Mouse (Mus musculus) megakaryocyte, embryonic 14.5 days (primary cell): ENCODE data around the gene Cntfr. TPM values are rescaled to one million over a fixed set of nuclear protein-coding genes. Genes with fewer than 3 reads are reported as not detected.
A peak's percentile ranks its signal among the peaks of the same experiment; 100 is the strongest.

Experiments used
- H3K27me3 ChIP-seq: replicated peaks from 2 replicates; pipeline ENCODE3; 2012; ENCODE audit warnings: inconsistent platforms
- H3K36me3 ChIP-seq: replicated peaks from 2 replicates; pipeline ENCODE3; 2012; ENCODE audit warnings: low read length, inconsistent platforms, mixed read lengths
- H3K4me1 ChIP-seq: 2 replicates; pipeline ENCODE4 v1.6.1; 2012; ENCODE audit warnings: inconsistent platforms
- H3K4me3 ChIP-seq: replicated peaks from 2 replicates; pipeline ENCODE3; 2012; ENCODE audit warnings: moderate library complexity, mild to moderate bottlenecking, inconsistent platforms
- H3K9me3 ChIP-seq: 2 replicates; pipeline ENCODE4 v1.6.1; 2012; ENCODE audit warnings: inconsistent platforms
- FLI1 ChIP-seq: IDR thresholded peaks from 2 replicates; pipeline ENCODE4 v1.6.1; 2012; ENCODE audit warnings: low read length, inconsistent platforms, mixed read lengths
- GATA1 ChIP-seq: IDR thresholded peaks from 3 replicates; pipeline ENCODE4 v1.6.1; 2012; ENCODE audit warnings: mixed read lengths, low read length, inconsistent platforms, borderline replicate concordance
- polyA plus RNA-seq: library from polyadenylated mRNA; stranded (reverse); fragments of >175 nt; gene quantifications from 2 replicates; pipeline ENCODE4 v1.2.3, GENCODE M21; 2012; ENCODE audit warnings: low replicate concordance; ENCODE audit not compliant: insufficient read depth

The Cntfr gene
- polyA plus RNA-seq, 1 experiment: 3.6 TPM

GRCm38 (mm10) chr4:41676248-41677005, 20.5 kb downstream of the Cntfr start:
- Histone ChIP-seq H3K4me1 (no peaks in the 10 kb centered on the region), H3K36me3 (no peaks in the 10 kb centered on the region), H3K27me3 (peaks cover 90% of the 10 kb centered on the region), H3K9me3 (no peaks in the 10 kb centered on the region), H3K4me3 (peak overlapping the region; percentile 38)
- TF ChIP-seq FLI1 (no peak), GATA1 (no peak)

- Histone ChIP-seq H3K4me1 (no peaks in the 10 kb centered on the region), H3K4me3 (no peak overlapping the region), H3K27me3 (peaks cover 82% of the 10 kb centered on the region), H3K36me3 (no peaks in the 10 kb centered on the region), H3K9me3 (no peaks in the 10 kb centered on the region)
- TF ChIP-seq FLI1: no peak
Observed at GRCm38 (mm10) chr4:41673186-41673585, 23.7 kb downstream of the Cntfr start.

DNA sequence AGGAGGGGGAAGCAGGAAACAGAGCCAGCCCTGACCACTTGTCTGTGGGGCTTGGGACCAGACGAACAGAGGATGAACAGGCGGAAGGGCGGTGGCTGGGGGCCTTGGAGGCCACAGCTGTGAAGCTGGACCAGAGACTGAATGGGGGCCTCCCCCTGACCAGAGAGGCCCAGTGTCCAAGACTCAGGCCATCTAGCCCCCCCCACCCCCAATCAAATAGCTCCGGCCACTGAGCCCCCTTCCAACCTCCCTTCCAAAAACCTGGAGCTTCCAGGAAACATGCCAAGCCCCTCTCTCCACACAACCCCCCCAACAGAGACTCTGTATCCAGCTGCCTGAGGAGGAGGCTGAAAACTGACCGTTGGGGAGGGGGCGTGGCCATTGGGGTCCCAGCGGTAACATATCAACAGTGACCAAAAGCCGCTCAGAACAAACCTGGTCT, 24.3 kb downstream of the Cntfr start:
- no peaks in the 10 kb centered on the region for H3K4me1 ChIP-seq
- TF ChIP-seq GATA1 (no peak), FLI1 (no peak)
- no peaks in the 10 kb centered on the region for H3K9me3 ChIP-seq
- H3K4me3 ChIP-seq: no peak overlapping the region
- peaks cover 80% of the 10 kb centered on the region for H3K27me3 ChIP-seq
- no peaks in the 10 kb centered on the region for H3K36me3 ChIP-seq

DNA sequence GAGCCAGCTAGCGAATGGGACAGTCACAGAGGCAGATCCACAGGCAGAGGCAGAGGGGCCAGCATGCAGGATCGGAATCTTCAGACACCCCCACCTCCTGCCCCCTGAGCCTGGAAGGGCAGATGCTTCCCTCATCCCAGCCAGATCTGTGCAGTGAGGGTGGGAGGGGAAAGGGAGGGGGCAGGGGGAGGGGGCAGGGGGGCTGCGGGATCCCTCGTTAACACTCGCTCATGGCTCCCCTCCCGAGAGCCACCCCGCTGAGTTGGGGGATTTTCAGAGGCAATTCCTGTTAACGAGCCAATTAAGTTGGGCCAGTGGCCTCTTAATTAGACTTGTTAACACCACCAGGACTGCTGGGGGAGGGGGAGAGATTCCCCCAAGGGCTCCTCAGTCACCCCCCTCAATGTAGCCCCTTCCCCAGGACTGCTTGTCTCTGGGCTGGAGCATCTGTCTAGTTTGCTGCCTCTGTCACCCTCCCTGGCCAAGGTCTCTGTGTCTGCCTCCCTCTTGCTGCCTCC, 24.9 kb downstream of the Cntfr start:
- H3K4me3 ChIP-seq: no peak overlapping the region
- H3K9me3 ChIP-seq: no peaks in the 10 kb centered on the region
- TF ChIP-seq FLI1 (no peak), GATA1 (no peak)
- H3K4me1 ChIP-seq: no peaks in the 10 kb centered on the region
- no peaks in the 10 kb centered on the region for H3K36me3 ChIP-seq
- H3K27me3 ChIP-seq: peaks cover 77% of the 10 kb centered on the region

DNA sequence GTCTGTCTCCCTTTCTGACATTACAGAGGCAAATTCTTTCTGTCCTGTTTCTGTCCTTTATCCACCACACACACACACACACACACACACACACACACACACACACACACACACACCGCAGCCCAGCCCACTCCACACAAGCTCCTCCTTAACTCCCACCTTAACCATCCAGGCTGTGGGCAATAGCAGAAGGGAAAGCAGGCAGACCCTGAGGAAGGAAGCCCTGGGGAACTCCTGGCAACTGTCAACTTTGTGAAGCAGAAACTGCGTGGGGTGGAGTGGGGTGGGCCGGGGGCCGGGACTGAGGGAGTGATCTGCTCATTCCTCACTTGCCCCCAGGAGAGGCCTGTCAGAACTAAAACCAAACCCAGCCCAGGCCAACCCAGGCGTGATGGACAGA, 25.4 kb downstream of the Cntfr start:
- Histone ChIP-seq H3K9me3 (no peaks in the 10 kb centered on the region), H3K36me3 (no peaks in the 10 kb centered on the region), H3K27me3 (peaks cover 76% of the 10 kb centered on the region), H3K4me1 (no peaks in the 10 kb centered on the region), H3K4me3 (no peak overlapping the region)
- no peak for TF ChIP-seq GATA1
- no peak for TF ChIP-seq FLI1

DNA sequence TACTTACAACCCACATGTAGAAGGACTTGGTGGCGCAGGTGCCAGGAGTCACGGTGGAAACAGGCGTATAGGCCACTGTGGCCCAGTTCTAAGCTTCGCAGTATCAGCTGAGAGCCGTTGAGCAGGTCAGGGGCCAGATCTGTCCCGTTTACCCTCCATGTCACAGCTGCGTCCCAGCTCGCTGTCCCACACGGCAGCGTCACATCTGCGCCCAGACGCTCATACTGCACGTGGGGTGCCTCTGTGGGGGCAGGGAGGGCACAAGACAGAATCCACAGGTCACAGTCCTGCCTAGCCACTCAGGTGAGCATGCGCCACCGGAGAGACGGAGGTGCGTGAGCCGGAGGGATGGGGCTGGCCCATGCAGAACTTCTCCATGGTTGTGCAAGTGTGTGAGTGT, 26.1 kb downstream of the Cntfr start:
- no peaks in the 10 kb centered on the region for H3K9me3 ChIP-seq
- TF ChIP-seq GATA1: no peak
- TF ChIP-seq FLI1: no peak
- no peaks in the 10 kb centered on the region for H3K4me1 ChIP-seq
- H3K4me3 ChIP-seq: no peak overlapping the region
- H3K27me3 ChIP-seq: peaks cover 73% of the 10 kb centered on the region
- no peaks in the 10 kb centered on the region for H3K36me3 ChIP-seq

DNA sequence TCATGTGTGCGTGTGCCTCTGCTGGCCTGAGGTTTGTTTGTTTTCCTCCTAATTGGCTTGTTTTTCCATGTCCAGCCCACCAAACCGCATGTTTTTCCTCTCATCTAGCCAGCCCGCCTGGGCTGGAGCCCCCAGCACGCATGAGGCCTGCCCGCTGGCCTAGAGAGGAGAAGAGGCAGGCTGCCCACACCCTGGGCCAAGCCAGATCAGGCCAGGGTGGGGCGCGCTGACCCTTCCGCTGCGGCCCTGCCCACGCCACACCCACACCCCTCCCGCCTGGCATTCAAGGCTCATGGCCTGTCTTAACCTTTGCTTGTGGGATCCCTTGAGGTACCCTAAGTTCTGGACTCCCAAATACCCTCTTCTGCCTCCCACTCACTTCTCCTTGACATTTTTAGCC, 30.2 kb downstream of the Cntfr start:
- peaks cover 7% of the 10 kb centered on the region; the same call in 1 of the 2 replicates for H3K4me1 ChIP-seq
- no peaks in the 10 kb centered on the region for H3K36me3 ChIP-seq
- TF ChIP-seq FLI1: no peak
- TF ChIP-seq GATA1: no peak
- peaks cover 74% of the 10 kb centered on the region for H3K27me3 ChIP-seq
- H3K4me3 ChIP-seq: no peak overlapping the region
- H3K9me3 ChIP-seq: no peaks in the 10 kb centered on the region

- Histone ChIP-seq H3K4me1 (peaks cover 7% of the 10 kb centered on the region; the same call in 1 of the 2 replicates), H3K36me3 (no peaks in the 10 kb centered on the region), H3K9me3 (no peaks in the 10 kb centered on the region), H3K27me3 (peaks cover 72% of the 10 kb centered on the region), H3K4me3 (peak overlapping the region; percentile 31)
- no peak for TF ChIP-seq FLI1
- no peak for TF ChIP-seq GATA1
Observed at GRCm38 (mm10) chr4:41665009-41665675, 31.7 kb downstream of the Cntfr start.

GRCm38 (mm10) chr4:41664533-41664932, 32.4 kb downstream of the Cntfr start:
- Histone ChIP-seq H3K36me3 (no peaks in the 10 kb centered on the region), H3K4me3 (peak overlapping the region; percentile 31), H3K9me3 (no peaks in the 10 kb centered on the region), H3K27me3 (peaks cover 71% of the 10 kb centered on the region), H3K4me1 (peaks cover 7% of the 10 kb centered on the region; the same call in 1 of the 2 replicates)
- TF ChIP-seq GATA1: no peak

DNA sequence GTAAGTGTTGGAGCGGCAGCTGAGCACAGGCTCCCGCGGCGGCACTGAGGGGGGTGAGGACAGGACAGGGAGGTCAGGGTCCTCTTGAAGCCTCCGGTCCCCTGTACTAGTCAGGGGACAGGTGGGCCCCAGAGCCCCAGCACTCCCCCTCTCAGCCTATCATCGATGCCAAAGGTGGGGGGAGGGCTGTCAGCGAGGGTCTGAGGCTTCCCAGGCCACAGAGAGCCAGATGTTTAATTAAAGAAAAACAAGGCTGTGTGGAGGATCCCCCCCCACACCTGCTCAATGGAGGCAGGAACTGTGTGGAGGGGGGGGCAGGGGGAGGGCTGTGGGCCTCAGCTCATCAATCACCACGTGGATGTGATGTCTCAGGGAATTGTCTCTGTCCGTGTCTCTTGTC, 33.3 kb downstream of the Cntfr start:
- no peaks in the 10 kb centered on the region for H3K36me3 ChIP-seq
- TF ChIP-seq GATA1 (no peak), FLI1 (no peak)
- no peak overlapping the region for H3K4me3 ChIP-seq
- H3K27me3 ChIP-seq: peaks cover 75% of the 10 kb centered on the region
- H3K9me3 ChIP-seq: no peaks in the 10 kb centered on the region
- peaks cover 7% of the 10 kb centered on the region; the same call in 1 of the 2 replicates for H3K4me1 ChIP-seq
